Mouse (Mus musculus): ENCODE measurements around the gene Tango2. TPM values are rescaled to one million over a fixed set of nuclear protein-coding genes. Genes with fewer than 3 reads are reported as not detected.

The Tango2 gene
- polyA plus RNA-seq, 1 experiment from 2014 or later, result 16.9 TPM

DNA sequence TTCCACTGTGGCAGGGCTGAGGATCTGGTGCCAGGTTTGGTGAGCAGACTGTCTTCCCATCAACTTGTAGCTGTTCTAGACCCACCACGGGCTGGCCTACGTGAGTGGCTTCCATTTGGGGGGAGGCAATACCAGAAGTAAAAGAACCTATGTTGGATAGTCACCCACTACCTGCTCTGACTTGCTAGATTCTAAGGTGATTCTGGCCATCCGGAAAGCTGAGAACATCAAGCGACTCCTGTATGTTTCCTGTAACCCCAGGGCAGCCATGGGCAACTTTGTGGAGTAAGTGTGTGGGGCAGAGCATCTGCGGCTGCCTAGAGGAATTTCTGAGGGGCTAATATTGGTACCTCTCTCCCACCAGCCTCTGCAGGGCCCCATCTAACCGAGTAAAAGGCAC is 95.2 kb downstream of the Tango2 start:
- 0 out of 2 replicates have a peak, but pooled peaks cover 5% of the 10 kb centered on the region for H3K4me1 ChIP-seq (replicated peaks; ENCODE audit: control insufficient read depth, insufficient read depth)
- H3K36me3 ChIP-seq (ENCODE audit: control insufficient read depth, insufficient read depth, low read length), result peaks cover 29% of the 10 kb centered on the region
- no peaks in the 10 kb centered on the region for H3K9me3 ChIP-seq (ENCODE audit: control insufficient read depth, low read length)
- 82% methylated on average over 6 of the region's 6 CpGs for WGBS
- no peak overlapping the region for H3K4me3 ChIP-seq (ENCODE audit: low read depth, low read length)
- ATAC-seq (ENCODE audit: low FRiP score, low TSS enrichment), result no peak
- H3K27ac ChIP-seq (replicated peaks), result no peak overlapping the region
- no peak overlapping the region for H3K9ac ChIP-seq (ENCODE audit: low read length)
- no peak for DNase-seq (ENCODE audit: low spot score)
- H3K27me3 ChIP-seq (ENCODE audit: control insufficient read depth, insufficient read depth, low read length), result no peaks in the 10 kb centered on the region
- TF ChIP-seq CTCF (IDR thresholded peaks at IDR 0.05; ENCODE audit: low read depth) (no peak), EP300 (optimal IDR thresholded peaks at IDR 0.05) (no peak)
- no peak overlapping the region for H3K4me2 ChIP-seq (replicated peaks; ENCODE audit: low read depth)

- H3K4me3 ChIP-seq (ENCODE audit: low read depth, low read length), result no peak overlapping the region
- no peak for ATAC-seq (ENCODE audit: low FRiP score, low TSS enrichment)
- H3K27me3 ChIP-seq (ENCODE audit: control insufficient read depth, insufficient read depth, low read length), result no peaks in the 10 kb centered on the region
- no peak for TF ChIP-seq EP300 (optimal IDR thresholded peaks at IDR 0.05)
- no peak for TF ChIP-seq CTCF (IDR thresholded peaks at IDR 0.05; ENCODE audit: low read depth)
- 57% methylated on average over 10 of the region's 10 CpGs for WGBS
- no peak overlapping the region for H3K9ac ChIP-seq (ENCODE audit: low read length)
- 0 out of 2 replicates have a peak, but pooled peaks cover 5% of the 10 kb centered on the region for H3K4me1 ChIP-seq (replicated peaks; ENCODE audit: control insufficient read depth, insufficient read depth)
- H3K36me3 ChIP-seq (ENCODE audit: control insufficient read depth, insufficient read depth, low read length), result peaks cover 18% of the 10 kb centered on the region
- no peak for DNase-seq (ENCODE audit: low spot score)
- no peaks in the 10 kb centered on the region for H3K9me3 ChIP-seq (ENCODE audit: control insufficient read depth, low read length)
- H3K27ac ChIP-seq (replicated peaks), result no peak overlapping the region
- no peak overlapping the region for H3K4me2 ChIP-seq (replicated peaks; ENCODE audit: low read depth)
Measured at GRCm38 (mm10) chr16:18250828-18251790, 96.8 kb downstream of the Tango2 start.

MicroRNAs within 50 kb of the gene (microRNA counts, 519-probe panel; counts per million panel counts)
- microRNA mmu-miR-1306 (not detected), microRNA mmu-miR-185 (3,606 counts per million, percentile 20 among the panel's probes with 10 or more counts)

Small RNAs within 50 kb of the gene (microRNA-seq; reads per million reads assigned to microRNA genes)
- not detected for gene Gm24572
- not detected for gene Gm26219
- gene Mir1306, result 120 reads per million, percentile 47 among the genes with 10 or more reads in this experiment
- gene Mir185, result 229 reads per million, percentile 55 among the genes with 10 or more reads in this experiment

Other genes starting within 250 kb of the Tango2 start
- gene Rtn4r, start 220.5 kb downstream of the Tango2 start, polyA plus RNA-seq (2015; fragmentation: Nextera tagmentation; extraction: Ambion mirVana), result 1.1 TPM in 2 replicates
- gene Ccdc188, start 130.2 kb downstream of the Tango2 start, polyA plus RNA-seq (2015; fragmentation: Nextera tagmentation; extraction: Ambion mirVana), result not detected in 2 replicates
- 6.8 and 7.8 TPM in 2 replicates for gene Zdhhc8, start 113.0 kb downstream of the Tango2 start, polyA plus RNA-seq (2015; fragmentation: Nextera tagmentation; extraction: Ambion mirVana)
- 35.4 and 39.8 TPM in 2 replicates for gene Trmt2a, start 99.4 kb downstream of the Tango2 start, polyA plus RNA-seq (2015; fragmentation: Nextera tagmentation; extraction: Ambion mirVana)
- 236 and 273 TPM in 2 replicates for gene Ranbp1, start 99.4 kb downstream of the Tango2 start, polyA plus RNA-seq (2015; fragmentation: Nextera tagmentation; extraction: Ambion mirVana)
- 0.67 and 1.8 TPM in 2 replicates for gene Gm49776, start 89.8 kb downstream of the Tango2 start, polyA plus RNA-seq (2015; fragmentation: Nextera tagmentation; extraction: Ambion mirVana)
- gene Dgcr8, start 58.9 kb downstream of the Tango2 start, polyA plus RNA-seq (2015; fragmentation: Nextera tagmentation; extraction: Ambion mirVana), result 8.1 and 8.4 TPM in 2 replicates
- 7.8 and 8.7 TPM in 2 replicates for gene Arvcf, start 79 bp upstream of the Tango2 start, polyA plus RNA-seq (2015; fragmentation: Nextera tagmentation; extraction: Ambion mirVana)
- 16.2 and 16.8 TPM in 2 replicates for gene Txnrd2, start 78.3 kb upstream of the Tango2 start, polyA plus RNA-seq (2015; fragmentation: Nextera tagmentation; extraction: Ambion mirVana)
- 95.1 and 99.6 TPM in 2 replicates for gene Comt, start 78.7 kb upstream of the Tango2 start, polyA plus RNA-seq (2015; fragmentation: Nextera tagmentation; extraction: Ambion mirVana)
- gene Gnb1l, start 150.6 kb upstream of the Tango2 start, polyA plus RNA-seq (2015; fragmentation: Nextera tagmentation; extraction: Ambion mirVana), result 8.3 and 9.0 TPM in 2 replicates
- gene Rtl10, start 150.8 kb upstream of the Tango2 start, polyA plus RNA-seq (2015; fragmentation: Nextera tagmentation; extraction: Ambion mirVana), result 0.74 and 1.1 TPM in 2 replicates
- gene Tbx1, start 242.6 kb upstream of the Tango2 start, polyA plus RNA-seq (2015; fragmentation: Nextera tagmentation; extraction: Ambion mirVana), result 0.34 TPM in 2 replicates

Measured in stomach, postnatal 0 days (tissue).